Mouse (Mus musculus): ENCODE results near the gene Dgkd.

DNA sequence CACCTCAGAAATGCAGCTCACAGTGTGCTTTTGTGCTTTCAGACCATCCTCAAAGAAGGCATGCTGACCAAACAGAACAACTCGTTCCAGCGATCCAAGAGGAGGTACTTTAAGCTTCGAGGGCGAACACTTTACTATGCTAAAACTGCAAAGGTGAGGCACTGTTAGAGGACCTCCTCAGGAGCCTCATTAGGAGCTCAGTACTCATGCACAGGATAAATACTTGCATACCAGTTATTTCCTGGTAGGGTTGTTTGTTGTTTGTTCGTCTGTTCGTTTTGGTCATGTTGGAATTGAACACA lies 27.2 kb downstream of the Dgkd start:
- TF ChIP-seq EP300 (IDR thresholded peaks at IDR 0.05; ENCODE audit: low read depth) (no peak), CTCF (IDR thresholded peaks at IDR 0.05; ENCODE audit: low read depth) (no peak)

Data from liver, postnatal 0 days (tissue).